Mouse (Mus musculus): ENCODE results near the gene Arsg.

- TF ChIP-seq CTCF (IDR thresholded peaks at IDR 0.05; ENCODE audit: control insufficient read depth, insufficient read depth, insufficient read length) (no peak), MYOD1 (IDR thresholded peaks at IDR 0.05; ENCODE audit: control insufficient read depth, insufficient read length, low read depth) (no peak), MAX (IDR thresholded peaks at IDR 0.05) (no peak)
Observed at GRCm38 (mm10) chr11:109517330-109517729, 44.2 kb downstream of the Arsg start.
